Mouse (Mus musculus) liver, embryonic 11.5 days (tissue): ENCODE data around the gene Rtel1. TPM values are rescaled to one million over a fixed set of nuclear protein-coding genes. Genes with fewer than 3 reads are reported as not detected.
"Not testable (repeated sequence)": the region's sequence is repeated elsewhere in the genome, so short reads cannot be mapped to it uniquely, and the experiment has no call there.

Source experiments
- ATAC-seq: fragments of 200-750 bp; cut with Nextera tagmentation; replicated peaks from 2 replicates; pipeline ENCODE4 v1.8.0; 2017; ENCODE audit warnings: moderate number of reproducible peaks, mild to moderate bottlenecking, moderate TSS enrichment, moderate library complexity; ENCODE audit not compliant: low FRiP score
- DNase-seq: peaks from one replicate; pipeline ENCODE4 v3.0.0-alpha.2; 2017; ENCODE audit warnings: low spot score
- H3K27ac ChIP-seq: fragments of 300-500 bp; sonication (generic); 2 replicates; pipeline ENCODE4 v1.5.1; 2014; ENCODE audit warnings: mild to moderate bottlenecking, low read depth, low read length, control low read depth
- H3K27me3 ChIP-seq: fragments of 300-500 bp; sonication (generic); replicated peaks from 2 replicates; pipeline ENCODE4 v1.6.1; 2014; ENCODE audit warnings: low read length, mixed read lengths; ENCODE audit not compliant: control insufficient read depth, insufficient read depth
- H3K36me3 ChIP-seq: fragments of 300-500 bp; sonication (generic); 2 replicates; pipeline ENCODE4 v1.6.1; 2014; ENCODE audit warnings: mild to moderate bottlenecking, low read length, moderate library complexity, mixed read lengths; ENCODE audit not compliant: control insufficient read depth, insufficient read depth
- H3K4me1 ChIP-seq: fragments of 300-500 bp; sonication (generic); replicated peaks from 2 replicates; pipeline ENCODE4 v1.6.1; 2014; ENCODE audit warnings: low read length, mixed read lengths; ENCODE audit not compliant: control insufficient read depth, insufficient read depth
- H3K4me2 ChIP-seq: fragments of 300-500 bp; sonication (generic); 2 replicates; pipeline ENCODE4 v1.6.1; 2014; ENCODE audit warnings: mild to moderate bottlenecking, control low read depth, moderate library complexity
- H3K4me3 ChIP-seq: fragments of 300-500 bp; sonication (generic); 2 replicates; pipeline ENCODE4 v1.5.1; 2014; ENCODE audit warnings: low read depth, low read length, control low read depth
- H3K9ac ChIP-seq: fragments of 300-500 bp; sonication (generic); 2 replicates; pipeline ENCODE4 v1.6.1; 2014; ENCODE audit warnings: low read depth, low read length, control low read depth
- H3K9me3 ChIP-seq: fragments of 300-500 bp; sonication (generic); 2 replicates; pipeline ENCODE4 v1.6.1; 2016; ENCODE audit warnings: low read length, inconsistent platforms, mixed read lengths; ENCODE audit not compliant: control insufficient read depth
- WGBS: fragments of 180-500 bp; shearing (Covaris S2); extraction: QIAGEN DNeasy Blood & Tissue Kit; methylation state at CpG from one replicate; pipeline ENCODE4 v1.1.7; 2014; 5-methylcytosine and 5-hydroxymethylcytosine counted together
- polyA plus RNA-seq: library from polyadenylated mRNA; unstranded; fragments of >200 nt; fragmentation: Nextera tagmentation; extraction: Ambion mirVana; gene quantifications from 2 replicates; pipeline ENCODE4 v1.2.1, GENCODE M21; 2014

The Rtel1 gene
- polyA plus RNA-seq, 1 experiment from 2014 or later: 66.4 TPM

DNA sequence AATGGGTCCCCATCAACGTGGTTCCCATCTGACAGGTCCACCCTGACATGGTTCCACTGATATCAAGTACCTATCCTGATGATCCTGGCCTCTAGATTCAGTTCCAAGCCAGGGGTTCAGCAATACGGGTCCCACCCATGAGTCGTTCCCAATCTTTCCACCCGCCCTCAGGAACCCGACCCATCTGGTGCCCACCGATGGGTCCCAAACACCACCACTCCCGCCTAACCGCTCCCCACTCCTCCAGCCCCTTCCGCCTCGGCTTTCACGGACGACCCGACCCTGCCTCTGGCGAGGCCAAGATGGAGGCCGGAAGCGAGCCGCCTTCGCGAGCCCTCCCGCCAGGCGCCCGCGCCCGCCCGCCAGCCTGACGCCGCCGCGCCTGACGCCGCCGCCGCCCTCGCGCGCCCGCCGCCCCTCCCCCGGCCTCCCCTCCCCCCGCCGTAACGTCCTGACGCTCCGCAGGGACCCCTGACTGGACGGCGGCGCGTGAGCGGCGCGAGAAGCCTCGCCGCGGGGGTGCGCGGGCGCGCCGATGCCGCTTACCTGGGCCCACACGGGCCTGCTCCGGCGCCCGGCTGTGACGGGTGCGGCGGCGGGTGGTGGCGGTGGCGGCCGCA, 32.1 kb upstream of the Rtel1 start:
- peaks cover 12% of the 10 kb centered on the region for H3K4me1 ChIP-seq
- H3K4me3 ChIP-seq: peak overlapping the region; percentile 80
- no peaks in the 10 kb centered on the region for H3K27me3 ChIP-seq
- peak overlapping the region; percentile 92 for H3K27ac ChIP-seq
- peak overlapping the region; percentile 73 for H3K4me2 ChIP-seq
- peaks cover 6% of the 10 kb centered on the region for H3K36me3 ChIP-seq
- DNase-seq (peak; percentile 91), ATAC-seq (peak; percentile 86)
- WGBS: under 1% methylated on average over 22 of the region's 71 CpGs
- peak overlapping the region; percentile 95 for H3K9ac ChIP-seq
- no peaks in the 10 kb centered on the region for H3K9me3 ChIP-seq

DNA sequence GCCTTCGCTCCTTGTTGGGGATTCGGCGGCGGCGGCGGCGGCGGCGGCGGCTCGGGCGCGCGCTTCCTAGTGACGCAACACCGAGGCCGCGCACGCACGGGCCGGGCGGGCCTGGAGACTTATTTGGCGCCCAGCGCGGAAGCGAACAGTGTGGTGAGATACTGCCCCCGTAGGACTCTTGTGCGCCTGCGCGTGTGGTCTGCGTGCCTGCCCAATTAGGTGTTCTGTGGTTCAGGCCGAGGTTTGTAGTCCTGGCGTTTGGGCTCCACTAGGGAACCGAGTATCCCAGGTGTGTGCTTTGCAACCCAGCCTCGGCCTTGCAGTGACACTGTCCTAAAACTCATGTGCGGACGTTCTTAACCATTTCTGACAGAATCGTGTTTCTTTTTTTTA, 31.6 kb upstream of the Rtel1 start, which contains the start of gene Gmeb2:
Gene Gmeb2 (minus strand): TSS at position 78 of the 393 bp plus-strand sequence.
- H3K9me3 ChIP-seq, H3K27me3 ChIP-seq, H3K36me3 ChIP-seq: not testable (repeated sequence)
- WGBS: 6% methylated on average over 29 of the region's 38 CpGs
- Histone ChIP-seq H3K4me2 (peak within 1 kb of the TSS; percentile 85), H3K4me3 (peak within 1 kb of the TSS; percentile 80), H3K9ac (peak within 1 kb of the TSS; percentile 95), H3K4me1 (peaks cover 12% of the 10 kb centered on the region), H3K27ac (peak within 1 kb of the TSS; percentile 92)
- peak; percentile 86 for DNase-seq
- ATAC-seq: peak; percentile 96

DNA sequence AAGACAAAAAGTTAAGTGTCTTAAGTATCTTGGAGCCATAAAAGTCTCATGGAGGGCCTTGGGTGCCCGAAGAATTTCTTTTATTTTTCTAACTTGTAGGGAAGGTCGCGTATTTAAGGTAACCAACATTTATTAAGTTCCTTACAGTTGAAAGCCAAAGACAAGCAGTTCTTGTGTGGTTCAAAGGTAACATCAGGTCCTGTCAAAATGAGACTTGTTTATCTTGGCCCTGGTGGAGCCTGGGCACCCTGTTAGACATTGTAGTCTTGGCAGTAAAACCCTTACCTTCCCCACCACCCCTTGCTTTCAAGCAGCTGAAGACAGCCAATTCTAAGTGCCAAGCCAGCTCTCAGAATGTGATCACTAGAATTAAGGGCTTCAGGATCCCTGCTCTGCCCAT, 30.8 kb upstream of the Rtel1 start:
- Histone ChIP-seq H3K4me3 (peak overlapping the region; percentile 80), H3K27ac (no peak overlapping the region), H3K9ac (peak overlapping the region; percentile 72)

DNA sequence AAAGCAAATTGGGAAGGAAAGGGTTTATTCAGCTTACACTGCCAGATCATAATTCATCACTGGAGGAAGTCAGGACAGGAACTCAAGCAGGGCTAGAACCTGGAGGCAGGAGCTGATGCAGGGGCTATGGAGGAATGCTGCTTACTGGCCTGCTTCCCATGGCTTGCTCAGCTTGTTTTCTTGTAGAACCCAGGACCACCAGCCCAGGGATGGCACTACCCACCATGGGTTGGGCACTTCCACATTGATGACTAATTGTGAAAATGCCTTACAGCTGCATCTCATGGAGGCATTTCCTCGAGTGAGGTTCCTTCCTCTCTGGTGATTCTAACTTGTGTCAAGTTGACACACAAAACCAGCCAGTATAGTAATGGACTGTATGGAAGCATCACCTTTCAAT, 28.6 kb upstream of the Rtel1 start:
- H3K4me1 ChIP-seq: peaks cover 12% of the 10 kb centered on the region
- H3K9me3 ChIP-seq: no peaks in the 10 kb centered on the region
- H3K27me3 ChIP-seq: no peaks in the 10 kb centered on the region
- no peak overlapping the region for H3K4me3 ChIP-seq
- H3K4me2 ChIP-seq: no peak overlapping the region
- ATAC-seq (no peak), DNase-seq (no peak)
- H3K27ac ChIP-seq: no peak overlapping the region
- H3K9ac ChIP-seq: no peak overlapping the region
- WGBS: 57% methylated on average over 1 of the region's 1 CpGs
- H3K36me3 ChIP-seq: peaks cover 3% of the 10 kb centered on the region

More for the DNA sequence above, 30.8 kb upstream of the Rtel1 start:
- no peaks in the 10 kb centered on the region for H3K9me3 ChIP-seq
- no peak for ATAC-seq
- peak overlapping the region; percentile 85 for H3K4me2 ChIP-seq
- no peak for DNase-seq
- peaks cover 12% of the 10 kb centered on the region for H3K4me1 ChIP-seq
- 80% methylated on average over 3 of the region's 3 CpGs for WGBS
- H3K36me3 ChIP-seq: peaks cover 6% of the 10 kb centered on the region
- no peaks in the 10 kb centered on the region for H3K27me3 ChIP-seq

DNA sequence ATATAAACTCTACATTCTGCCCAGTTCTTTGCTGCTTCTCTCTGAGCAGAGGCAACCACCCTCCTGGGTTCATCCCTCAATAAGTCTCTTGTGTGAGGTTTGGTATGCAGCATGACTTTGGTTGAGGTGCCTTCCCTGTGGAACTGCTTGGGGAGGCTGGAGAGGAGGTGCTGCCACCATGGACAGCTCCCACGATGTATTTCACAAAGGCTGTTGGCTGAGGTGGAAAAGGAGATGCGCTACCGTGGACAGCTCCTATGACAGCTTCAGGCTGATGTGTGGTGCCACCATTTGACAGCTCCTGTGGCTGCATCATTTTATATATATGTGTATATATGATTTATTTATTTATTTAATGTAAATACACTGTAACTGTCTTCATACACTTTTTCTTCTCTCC, 17.5 kb upstream of the Rtel1 start:
- H3K4me2 ChIP-seq: no peak overlapping the region
- H3K4me1 ChIP-seq: no peaks in the 10 kb centered on the region
- no peak for ATAC-seq
- peaks cover 10% of the 10 kb centered on the region for H3K36me3 ChIP-seq
- H3K27ac ChIP-seq: no peak overlapping the region
- no peak for DNase-seq
- no peaks in the 10 kb centered on the region for H3K9me3 ChIP-seq
- H3K9ac ChIP-seq: no peak overlapping the region
- no peak overlapping the region for H3K4me3 ChIP-seq
- WGBS: 17% methylated on average over 3 of the region's 3 CpGs
- H3K27me3 ChIP-seq: peaks cover 17% of the 10 kb centered on the region

DNA sequence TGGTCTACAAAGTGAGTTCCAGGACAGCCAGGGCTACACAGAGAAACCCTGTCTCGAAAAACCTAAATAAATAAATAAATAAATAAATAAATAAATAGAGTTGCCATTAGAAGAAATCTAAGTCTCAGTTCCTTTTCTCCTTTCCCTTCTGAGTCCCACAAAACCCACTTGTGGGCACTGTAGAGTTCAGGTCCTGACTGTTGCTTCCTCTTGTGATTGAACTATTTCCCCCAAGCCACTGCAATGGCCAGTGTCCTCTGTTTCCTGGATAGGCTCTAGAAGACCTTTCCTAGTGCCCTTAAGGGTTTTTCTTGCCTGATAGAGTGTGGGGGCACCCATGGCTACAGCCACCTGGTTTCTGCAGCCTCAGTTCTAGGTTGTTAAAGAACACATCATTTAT, 14.6 kb upstream of the Rtel1 start:
- no peaks in the 10 kb centered on the region for H3K4me1 ChIP-seq
- no peak overlapping the region for H3K4me3 ChIP-seq
- ATAC-seq: no peak
- no peak overlapping the region for H3K9ac ChIP-seq
- H3K27me3 ChIP-seq: peaks cover 31% of the 10 kb centered on the region
- no peak overlapping the region for H3K27ac ChIP-seq
- WGBS: 64% methylated on average over 1 of the region's 1 CpGs
- peaks cover 10% of the 10 kb centered on the region for H3K36me3 ChIP-seq
- no peak overlapping the region for H3K4me2 ChIP-seq
- DNase-seq: no peak
- H3K9me3 ChIP-seq: no peaks in the 10 kb centered on the region

DNA sequence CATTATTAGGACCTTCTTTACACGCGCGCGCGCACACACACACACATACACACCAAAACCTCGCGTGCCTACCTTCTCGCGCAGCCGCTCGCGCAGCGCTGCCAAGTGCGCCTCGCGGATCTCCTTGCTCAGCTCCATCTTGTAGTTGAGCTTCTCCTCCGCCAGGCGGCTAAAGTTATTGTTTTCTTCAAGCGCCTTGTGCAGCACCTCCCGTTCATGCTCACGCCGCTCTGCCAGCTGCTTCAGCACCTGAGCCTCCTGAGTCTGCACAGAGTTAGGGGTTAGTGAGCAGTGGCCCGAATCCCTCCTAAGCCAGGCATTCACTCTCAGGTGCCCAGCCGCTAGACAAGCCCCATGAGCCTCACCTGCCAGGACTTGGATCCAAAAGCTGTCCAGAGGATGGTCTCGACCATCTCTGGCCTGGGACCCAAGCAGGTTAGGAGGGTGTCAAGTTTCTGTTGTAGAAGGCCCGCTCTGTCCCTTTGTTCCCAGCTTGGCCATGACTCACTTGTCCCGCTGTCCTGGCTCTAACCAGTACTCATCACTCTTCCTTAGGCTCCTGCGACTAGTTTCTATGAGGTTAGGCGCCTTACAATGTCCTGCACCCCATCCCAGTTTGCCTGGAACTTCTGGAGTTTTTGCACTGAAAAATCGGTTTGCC, 12.3 kb upstream of the Rtel1 start:
- Histone ChIP-seq H3K27ac (no peak overlapping the region), H3K4me3 (no peak overlapping the region), H3K27me3 (peaks cover 37% of the 10 kb centered on the region), H3K9ac (no peak overlapping the region), H3K4me1 (no peaks in the 10 kb centered on the region), H3K36me3 (no peaks in the 10 kb centered on the region), H3K9me3 (no peaks in the 10 kb centered on the region), H3K4me2 (no peak overlapping the region)
- ATAC-seq (0 out of 2 replicates have a peak, but pooled peaks have one; percentile 15), DNase-seq (no peak)
- WGBS: 10% methylated on average over 30 of the region's 30 CpGs

DNA sequence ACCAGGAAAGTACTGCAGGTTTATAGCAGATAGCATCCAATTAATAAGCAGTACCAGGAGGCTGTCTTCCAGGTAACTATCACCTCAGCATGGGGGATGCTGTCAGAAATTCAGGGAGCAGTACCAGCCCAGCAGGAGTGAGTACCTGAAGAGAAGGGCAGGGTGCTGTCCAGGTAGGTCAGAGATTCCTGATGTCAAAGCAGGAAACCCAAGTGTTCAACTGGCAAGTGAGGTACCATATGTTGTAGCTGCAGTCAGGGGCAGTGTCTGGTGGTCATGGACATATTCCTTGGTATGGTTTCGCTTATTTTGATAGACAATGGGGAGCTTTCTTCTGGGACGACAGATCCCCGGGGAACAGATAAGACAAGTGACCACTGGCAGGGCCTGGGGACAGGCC, 7.1 kb upstream of the Rtel1 start:
- H3K27ac ChIP-seq: no peak overlapping the region
- peaks cover 56% of the 10 kb centered on the region for H3K27me3 ChIP-seq
- H3K36me3 ChIP-seq: no peaks in the 10 kb centered on the region
- 62% methylated on average over 3 of the region's 3 CpGs for WGBS
- DNase-seq (no peak), ATAC-seq (no peak)
- no peak overlapping the region for H3K9ac ChIP-seq
- H3K9me3 ChIP-seq: no peaks in the 10 kb centered on the region
- H3K4me3 ChIP-seq: no peak overlapping the region
- H3K4me1 ChIP-seq: no peaks in the 10 kb centered on the region
- H3K4me2 ChIP-seq: no peak overlapping the region

DNA sequence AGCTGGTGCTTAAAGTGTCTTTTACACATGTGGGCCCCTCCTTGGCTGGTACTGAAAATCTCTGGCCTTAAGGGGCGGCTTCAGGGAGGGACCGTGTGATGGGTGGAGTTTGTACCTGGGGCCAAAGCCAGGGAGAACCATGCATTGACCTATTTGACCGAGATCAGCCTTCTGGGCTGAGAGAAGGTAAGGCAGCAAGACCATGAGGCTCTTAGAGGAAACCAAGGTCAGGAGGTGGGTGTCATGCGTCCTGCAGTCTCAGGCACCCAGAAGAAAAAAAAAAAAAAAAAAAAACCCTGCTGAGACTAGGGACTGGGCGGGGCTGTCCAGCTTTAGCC, 6.6 kb upstream of the Rtel1 start:
- Histone ChIP-seq H3K36me3 (no peaks in the 10 kb centered on the region), H3K27me3 (peaks cover 51% of the 10 kb centered on the region), H3K4me1 (no peaks in the 10 kb centered on the region), H3K9me3 (no peaks in the 10 kb centered on the region), H3K27ac (no peak overlapping the region), H3K4me2 (no peak overlapping the region), H3K4me3 (no peak overlapping the region), H3K9ac (no peak overlapping the region)
- 9% methylated on average over 5 of the region's 5 CpGs for WGBS
- no peak for DNase-seq
- ATAC-seq: no peak
